Mouse (Mus musculus) B cell, adult 2 months (primary cell): ENCODE data around the gene Mrpl42.
"Not testable (repeated sequence)": the region's sequence is repeated elsewhere in the genome, so short reads cannot be mapped to it uniquely, and the experiment has no call there.

Experiments used
- DNase-seq, 2 experiments: peaks; one replicate each; pipeline ENCODE4 v3.0.0; 2022

Gene Mrpl42

GRCm38 (mm10) chr10:95501463-95502081 is at the start of gene Mrpl42:
Gene Mrpl42, minus strand, starts transcription at chr10:95501940.
- DNase-seq, result peak; percentile 82 to 83

- DNase-seq, result peak; percentile 26 to 29
Measured at GRCm38 (mm10) chr10:95550506-95550905, 48.8 kb upstream of the Mrpl42 start.

GRCm38 (mm10) chr10:95549080-95549479 is 47.3 kb upstream of the Mrpl42 start:
- DNase-seq, result not testable (repeated sequence)

GRCm38 (mm10) chr10:95548154-95548826 is 46.5 kb upstream of the Mrpl42 start:
- DNase-seq, result peak in 1 of 2 experiments; percentile 17

GRCm38 (mm10) chr10:95546178-95546577 is 44.4 kb upstream of the Mrpl42 start:
- DNase-seq, result no peak

GRCm38 (mm10) chr10:95545051-95545450 is 43.3 kb upstream of the Mrpl42 start:
- no peak for DNase-seq

- no peak for DNase-seq
Measured at GRCm38 (mm10) chr10:95544651-95545050, 42.9 kb upstream of the Mrpl42 start.

- DNase-seq, result no peak
Measured at GRCm38 (mm10) chr10:95544004-95544403, 42.3 kb upstream of the Mrpl42 start.

- DNase-seq, result no peak
Measured at GRCm38 (mm10) chr10:95543377-95543776, 41.6 kb upstream of the Mrpl42 start.

- no peak for DNase-seq
Measured at GRCm38 (mm10) chr10:95542916-95543315, 41.2 kb upstream of the Mrpl42 start.

- no peak for DNase-seq
Measured at GRCm38 (mm10) chr10:95539841-95540240, 38.1 kb upstream of the Mrpl42 start.

GRCm38 (mm10) chr10:95539260-95539659 is 37.5 kb upstream of the Mrpl42 start:
- DNase-seq, result no peak

GRCm38 (mm10) chr10:95536222-95536541 is 34.4 kb upstream of the Mrpl42 start:
- no peak for DNase-seq

GRCm38 (mm10) chr10:95535399-95536221 is 33.9 kb upstream of the Mrpl42 start:
- no peak for DNase-seq

GRCm38 (mm10) chr10:95533382-95533781 is 31.6 kb upstream of the Mrpl42 start:
- no peak for DNase-seq

- DNase-seq, result no peak
Measured at GRCm38 (mm10) chr10:95532916-95533315, 31.2 kb upstream of the Mrpl42 start.

GRCm38 (mm10) chr10:95530551-95531121 is 28.9 kb upstream of the Mrpl42 start:
- DNase-seq, result no peak

GRCm38 (mm10) chr10:95526495-95527122 is 24.9 kb upstream of the Mrpl42 start:
- no peak for DNase-seq

GRCm38 (mm10) chr10:95525871-95526270 is 24.1 kb upstream of the Mrpl42 start:
- DNase-seq, result no peak

- no peak for DNase-seq
Measured at GRCm38 (mm10) chr10:95525037-95525675, 23.4 kb upstream of the Mrpl42 start.

- no peak for DNase-seq
Measured at GRCm38 (mm10) chr10:95517656-95518055, 15.9 kb upstream of the Mrpl42 start.

- peak; percentile 54 to 65 for DNase-seq
Measured at GRCm38 (mm10) chr10:95515293-95515931, 13.7 kb upstream of the Mrpl42 start.
